In the genomic region with DNA sequence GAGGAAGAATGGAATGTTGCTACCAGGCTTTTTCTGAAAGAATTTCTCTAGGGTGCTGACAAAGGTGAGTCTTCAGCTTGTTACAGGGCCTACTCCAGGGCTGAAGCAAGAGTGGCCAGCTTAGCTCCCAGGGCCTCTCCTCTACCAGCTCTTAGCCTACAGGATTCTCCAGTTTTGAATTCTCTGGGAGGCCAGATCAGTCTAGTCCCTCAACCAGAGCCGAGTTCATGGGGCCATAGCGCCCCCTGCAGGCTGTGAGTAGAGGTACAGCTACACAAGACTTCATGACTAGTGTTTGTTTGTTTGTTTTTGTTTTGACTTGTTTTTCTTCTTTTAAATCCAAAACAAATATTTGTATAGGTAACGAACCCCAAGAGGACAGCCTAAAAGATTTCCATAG, we compare ENCODE assay signal across 8 mouse cellular contexts.
DNase-seq lines count a peak whose midpoint lies in the region; ATAC-seq and TF ChIP-seq lines count a peak whose summit lies in the region.

No protein-coding gene starts in this region.

- H3K9me3 ChIP-seq in heart, embryonic 10.5 days: no peaks in the 10 kb centered on the region

- peak; percentile 59 for ATAC-seq in common myeloid progenitor, adult 5-6 weeks (replicated peaks; ENCODE audit: low read depth, poor library complexity, severe bottlenecking)

- H3K4me3 ChIP-seq in heart, embryonic 10.5 days: no peak overlapping the region
- no peak overlapping the region for H3K4me3 ChIP-seq in olfactory bulb, adult 2 months (ENCODE audit: insufficient read depth, low read depth, low read length)

- H3K27ac ChIP-seq in heart, embryonic 10.5 days: no peak overlapping the region
- no peak overlapping the region for H3K27ac ChIP-seq in olfactory bulb, adult 2 months (ENCODE audit: insufficient read depth, low read depth, low read length)

- 4% methylated on average over 3 of the region's 3 CpGs for WGBS in heart, embryonic 10.5 days
- 16% methylated on average over 3 of the region's 3 CpGs for WGBS in olfactory bulb, adult 2 months

- no peaks in the 10 kb centered on the region for H3K36me3 ChIP-seq in heart, embryonic 10.5 days

- peak; percentile 34; the same call in 1 of the 2 replicates for TF ChIP-seq CTCF in olfactory bulb, adult 2 months (IDR thresholded peaks at IDR 0.05; ENCODE audit: insufficient read depth, low read depth, low read length)

- H3K4me1 ChIP-seq in heart, embryonic 10.5 days: peaks cover 11% of the 10 kb centered on the region
- H3K4me1 ChIP-seq in olfactory bulb, adult 2 months (ENCODE audit: control insufficient read depth, insufficient read depth, low read length): no peaks in the 10 kb centered on the region

- DNase-seq in heart, postnatal 10 days: peak; percentile 38 to 64
- DNase-seq in heart, embryonic 10.5 days (ENCODE audit: low spot score): no peak
- DNase-seq in 3T3-L1 (ENCODE audit: low read depth, low spot score): peak; percentile 25
- peak; percentile 37 for DNase-seq in T-cell, adult 2 months (ENCODE audit: low spot score)
- DNase-seq in kidney, postnatal 36 days: peak; percentile 18 to 67
- DNase-seq in ovary, postnatal 10 days (ENCODE audit: low spot score): no peak

- TF ChIP-seq POLR2A in olfactory bulb, adult 2 months (IDR thresholded peaks at IDR 0.05; ENCODE audit: insufficient read depth, low read depth, low read length): no peak

- intact Hi-C loops in heart, postnatal 10 days (cut with DNase I): loop anchor here (1.0 to 5.0 kb wide), 3 partner anchors 60 to 265 kb away; partner anchors contain the start of gene Nagpa

- peaks cover 9% of the 10 kb centered on the region; the same call in 1 of the 2 replicates for H3K27me3 ChIP-seq in heart, embryonic 10.5 days (ENCODE audit: insufficient read depth, poor library complexity, severe bottlenecking)

Comparison
In these comparisons a context has a peak if more than half of its experiments do, and no peak if none do; other contexts are left out.
1. DNase-seq: peak in heart, postnatal 10 days (2 of 2), 3T3-L1 (single experiment), T-cell, adult 2 months (single experiment) and kidney, postnatal 36 days (2 of 2); none in heart, embryonic 10.5 days (single experiment) and ovary, postnatal 10 days (single experiment).